Comparison of ENCODE assay signal across 8 mouse cellular contexts in genomic region chr16:91463836-91464400, GRCm38 (mm10). TPM values are rescaled to one million over a fixed set of nuclear protein-coding genes. Genes with fewer than 3 reads are reported as not detected.
DNase-seq lines count a peak whose midpoint lies in the region; ATAC-seq and TF ChIP-seq lines count a peak whose summit lies in the region.

No protein-coding gene starts in this region.

- peak overlapping the region; percentile 93 for H3K27ac ChIP-seq in testis, adult 2 months (ENCODE audit: control insufficient read depth, insufficient read depth, low read depth, low read length)
- H3K27ac ChIP-seq in limb, embryonic 15.5 days = no peak overlapping the region
- H3K27ac ChIP-seq in stomach, embryonic 16.5 days (ENCODE audit: low read length) = peak overlapping the region; percentile 87

- H3K4me1 ChIP-seq in erythroblast, embryonic 14.5 days (ENCODE audit: control insufficient read depth) = peaks cover 82% of the 10 kb centered on the region
- peaks cover 16% of the 10 kb centered on the region for H3K4me1 ChIP-seq in testis, adult 2 months (ENCODE audit: control insufficient read depth, insufficient read depth, low read length)
- H3K4me1 ChIP-seq in limb, embryonic 15.5 days = peaks cover 7% of the 10 kb centered on the region; the same call in 1 of the 2 replicates
- peaks cover 14% of the 10 kb centered on the region for H3K4me1 ChIP-seq in stomach, embryonic 16.5 days (ENCODE audit: control insufficient read depth, insufficient read depth, low read length)

- no peaks in the 10 kb centered on the region for H3K27me3 ChIP-seq in erythroblast, embryonic 14.5 days (ENCODE audit: control insufficient read depth)
- H3K27me3 ChIP-seq in testis, adult 2 months (ENCODE audit: control insufficient read depth, insufficient read depth, low read length) = no peaks in the 10 kb centered on the region
- no peaks in the 10 kb centered on the region for H3K27me3 ChIP-seq in limb, embryonic 15.5 days
- H3K27me3 ChIP-seq in stomach, embryonic 16.5 days (ENCODE audit: control insufficient read depth, insufficient read depth, low read length) = no peaks in the 10 kb centered on the region

- TF ChIP-seq POLR2A in testis, adult 2 months (IDR thresholded peaks at IDR 0.05; ENCODE audit: control insufficient read depth, low read depth, low read length) = no peak

- peak overlapping the region; percentile 81 for H3K4me2 ChIP-seq in limb, embryonic 15.5 days
- H3K4me2 ChIP-seq in stomach, embryonic 16.5 days (ENCODE audit: low read depth, low read length) = peak overlapping the region; percentile 98

- peaks cover 45% of the 10 kb centered on the region for H3K36me3 ChIP-seq in erythroblast, embryonic 14.5 days (ENCODE audit: control insufficient read depth)
- H3K36me3 ChIP-seq in testis, adult 2 months (ENCODE audit: control insufficient read depth, insufficient read depth, low read length) = no peaks in the 10 kb centered on the region
- H3K36me3 ChIP-seq in limb, embryonic 15.5 days = no peaks in the 10 kb centered on the region
- no peaks in the 10 kb centered on the region for H3K36me3 ChIP-seq in stomach, embryonic 16.5 days (ENCODE audit: control insufficient read depth, insufficient read depth, low read length)

- no peaks in the 10 kb centered on the region for H3K9me3 ChIP-seq in erythroblast, embryonic 14.5 days (ENCODE audit: control insufficient read depth, low read length)
- no peaks in the 10 kb centered on the region for H3K9me3 ChIP-seq in limb, embryonic 15.5 days
- 0 out of 2 replicates have a peak, but pooled peaks cover 6% of the 10 kb centered on the region for H3K9me3 ChIP-seq in stomach, embryonic 16.5 days (replicated peaks; ENCODE audit: control insufficient read depth, low read length)

- H3K9ac ChIP-seq in limb, embryonic 15.5 days = no peak overlapping the region
- no peak overlapping the region; the same call in 1 of the 2 replicates for H3K9ac ChIP-seq in stomach, embryonic 16.5 days (ENCODE audit: low read length)

- H3K4me3 ChIP-seq in erythroblast, embryonic 14.5 days (replicated peaks) = peak overlapping the region; percentile 73
- peak overlapping the region; percentile 98 for H3K4me3 ChIP-seq in testis, adult 2 months (ENCODE audit: control insufficient read depth, low read depth, low read length)
- peak overlapping the region; percentile 49 for H3K4me3 ChIP-seq in limb, embryonic 15.5 days
- peak overlapping the region; percentile 68 for H3K4me3 ChIP-seq in stomach, embryonic 16.5 days (replicated peaks; ENCODE audit: low read length)

- WGBS in limb, embryonic 15.5 days = 84% methylated on average over 4 of the region's 4 CpGs
- WGBS in stomach, embryonic 16.5 days = 83% methylated on average over 4 of the region's 4 CpGs

- DNase-seq in testis, postnatal 10 days (ENCODE audit: low spot score) = no peak
- DNase-seq in adrenal gland, postnatal 25 days = no peak
- no peak for DNase-seq in layer of hippocampus, adult 9-11 months

- ATAC-seq in erythroblast, adult 5-6 weeks (replicated peaks; ENCODE audit: low FRiP score, poor library complexity, severe bottlenecking) = no peak
- no peak for ATAC-seq in limb, embryonic 15.5 days (ENCODE audit: insufficient number of reproducible peaks, low FRiP score, low TSS enrichment, low read depth)
- ATAC-seq in stomach, embryonic 16.5 days (ENCODE audit: insufficient read depth, low FRiP score) = no peak

- TF ChIP-seq CTCF in testis, adult 2 months (IDR thresholded peaks at IDR 0.05; ENCODE audit: control insufficient read depth, insufficient read depth, insufficient replicate concordance, low read depth, low read length) = no peak

RNA-seq across cellular contexts. Expression of gene Ifnar1, which starts 21.1 kb away (rescaled TPM):
- polyA plus RNA-seq in erythroblast, embryonic 14.5 days (2012) = 0.82 and 1.0 TPM in 2 replicates
- 81.7 and 93.6 TPM in 2 replicates for total RNA-seq in erythroblast, adult 5-6 weeks (2015; ENCODE audit: low replicate concordance)
- 133 and 147 TPM in 2 replicates for total RNA-seq in erythroblast, adult 5-6 weeks (2017; ENCODE audit: low replicate concordance)
- 6.7 and 7.9 TPM in 2 replicates for polyA plus RNA-seq in testis, adult 2 months (2012; rRNA removed)
- polyA plus RNA-seq in limb, embryonic 15.5 days (2015; fragmentation: Nextera tagmentation; extraction: Ambion mirVana) = 54.2 and 55.0 TPM in 2 replicates
- 47.2 and 47.3 TPM in 2 replicates for polyA plus RNA-seq in stomach, embryonic 16.5 days (2015; fragmentation: Nextera tagmentation; extraction: Ambion mirVana)
- 57.5 and 70.8 TPM in 2 replicates for total RNA-seq in adrenal gland, postnatal 25 days (2021)

RNA-seq across cellular contexts. Expression of gene Il10rb, which starts 58.0 kb away (rescaled TPM):
- 0.73 and 0.96 TPM in 2 replicates for polyA plus RNA-seq in erythroblast, embryonic 14.5 days (2012)
- total RNA-seq in erythroblast, adult 5-6 weeks (2015; ENCODE audit: low replicate concordance) = 43.9 and 52.3 TPM in 2 replicates
- total RNA-seq in erythroblast, adult 5-6 weeks (2017; ENCODE audit: low replicate concordance) = 39.4 and 48.8 TPM in 2 replicates
- 6.4 and 7.2 TPM in 2 replicates for polyA plus RNA-seq in testis, adult 2 months (2012; rRNA removed)
- 29.5 and 33.2 TPM in 2 replicates for polyA plus RNA-seq in limb, embryonic 15.5 days (2015; fragmentation: Nextera tagmentation; extraction: Ambion mirVana)
- 52.3 and 58.1 TPM in 2 replicates for polyA plus RNA-seq in stomach, embryonic 16.5 days (2015; fragmentation: Nextera tagmentation; extraction: Ambion mirVana)
- total RNA-seq in adrenal gland, postnatal 25 days (2021) = 281 and 313 TPM in 2 replicates
